Mouse (Mus musculus) hindbrain, embryonic 16.5 days (tissue): ENCODE data around the gene Snd1. TPM values are rescaled to one million over a fixed set of nuclear protein-coding genes. Genes with fewer than 3 reads are reported as not detected.

Experiments
- ATAC-seq: fragments of 200-750 bp; cut with Nextera tagmentation; 2 replicates; pipeline ENCODE4 v1.8.0; 2017; ENCODE audit warnings: moderate TSS enrichment, moderate library complexity
- H3K27ac ChIP-seq: fragments of 300-500 bp; sonication (generic); 2 replicates; pipeline ENCODE4 v1.5.1; 2014; ENCODE audit warnings: low read depth, mild to moderate bottlenecking, control low read depth, low read length, moderate library complexity
- H3K27me3 ChIP-seq: fragments of 300-500 bp; sonication (generic); replicated peaks from 2 replicates; pipeline ENCODE4 v1.6.1; 2014; ENCODE audit warnings: low read length; ENCODE audit not compliant: control insufficient read depth, insufficient read depth
- H3K36me3 ChIP-seq: fragments of 300-500 bp; sonication (generic); 2 replicates; pipeline ENCODE4 v1.6.1; 2014; ENCODE audit warnings: mild to moderate bottlenecking, low read length, moderate library complexity, mixed read lengths; ENCODE audit not compliant: control insufficient read depth, insufficient read depth
- H3K4me1 ChIP-seq: fragments of 300-500 bp; sonication (generic); 2 replicates; pipeline ENCODE4 v1.6.1; 2014; ENCODE audit warnings: low read depth, low read length; ENCODE audit not compliant: control insufficient read depth, insufficient read depth
- H3K4me2 ChIP-seq: fragments of 300-500 bp; sonication (generic); 2 replicates; pipeline ENCODE4 v1.6.1; 2014; ENCODE audit warnings: mild to moderate bottlenecking, low read length, control low read depth, moderate library complexity
- H3K4me3 ChIP-seq: fragments of 300-500 bp; sonication (generic); 2 replicates; pipeline ENCODE4 v1.5.1; 2014; ENCODE audit warnings: mild to moderate bottlenecking, low read length, control low read depth, moderate library complexity
- H3K9ac ChIP-seq: fragments of 300-500 bp; sonication (generic); 2 replicates; pipeline ENCODE4 v1.6.1; 2014; ENCODE audit warnings: low read depth, mild to moderate bottlenecking, control low read depth, low read length, moderate library complexity
- H3K9me3 ChIP-seq: fragments of 300-500 bp; sonication (generic); 2 replicates; pipeline ENCODE4 v1.6.1; 2014; ENCODE audit warnings: mild to moderate bottlenecking, low read length, moderate library complexity; ENCODE audit not compliant: control insufficient read depth
- WGBS: fragments of 180-500 bp; shearing (Covaris S2); extraction: QIAGEN DNeasy Blood & Tissue Kit; methylation state at CpG from one replicate; pipeline ENCODE4 v1.1.7; 2014; 5-methylcytosine and 5-hydroxymethylcytosine counted together
- polyA plus RNA-seq: library from polyadenylated mRNA; unstranded; fragments of >200 nt; fragmentation: Nextera tagmentation; extraction: Ambion mirVana; gene quantifications from 2 replicates; pipeline ENCODE4 v1.2.1, GENCODE M21; 2015

Gene Snd1
- polyA plus RNA-seq, 1 experiment from 2014 or later, result 69.7 TPM

GRCm38 (mm10) chr6:28645231-28645630 is 170.3 kb downstream of the Snd1 start:
- no peak overlapping the region for H3K27ac ChIP-seq
- no peaks in the 10 kb centered on the region for H3K27me3 ChIP-seq
- no peaks in the 10 kb centered on the region for H3K36me3 ChIP-seq
- no peak overlapping the region for H3K4me3 ChIP-seq
- no peak for ATAC-seq
- H3K9me3 ChIP-seq, result no peaks in the 10 kb centered on the region
- no peak overlapping the region for H3K4me2 ChIP-seq
- peaks cover 5% of the 10 kb centered on the region; the same call in 1 of the 2 replicates for H3K4me1 ChIP-seq
- no peak overlapping the region for H3K9ac ChIP-seq

GRCm38 (mm10) chr6:28656511-28656910 is 181.6 kb downstream of the Snd1 start:
- Histone ChIP-seq H3K27ac (no peak overlapping the region), H3K9ac (no peak overlapping the region), H3K27me3 (no peaks in the 10 kb centered on the region), H3K9me3 (no peaks in the 10 kb centered on the region), H3K4me2 (no peak overlapping the region), H3K4me1 (peaks cover 5% of the 10 kb centered on the region), H3K36me3 (no peaks in the 10 kb centered on the region), H3K4me3 (no peak overlapping the region)
- ATAC-seq, result no peak
- WGBS, result 89% methylated on average over 5 of the region's 5 CpGs

- H3K4me3 ChIP-seq, result no peak overlapping the region
- H3K27me3 ChIP-seq, result no peaks in the 10 kb centered on the region
- no peak for ATAC-seq
- H3K9ac ChIP-seq, result no peak overlapping the region
- WGBS, result 80% methylated on average over 3 of the region's 3 CpGs
- no peak overlapping the region for H3K27ac ChIP-seq
- H3K4me1 ChIP-seq, result peaks cover 5% of the 10 kb centered on the region
- H3K9me3 ChIP-seq, result no peaks in the 10 kb centered on the region
- no peaks in the 10 kb centered on the region for H3K36me3 ChIP-seq
- no peak overlapping the region for H3K4me2 ChIP-seq
Observed at GRCm38 (mm10) chr6:28663004-28663403, 188.1 kb downstream of the Snd1 start.

- Histone ChIP-seq H3K9me3 (no peaks in the 10 kb centered on the region), H3K4me2 (no peak overlapping the region), H3K9ac (no peak overlapping the region), H3K4me3 (no peak overlapping the region), H3K27ac (no peak overlapping the region), H3K36me3 (no peaks in the 10 kb centered on the region), H3K4me1 (peaks cover 5% of the 10 kb centered on the region), H3K27me3 (no peaks in the 10 kb centered on the region)
- 84% methylated on average over 5 of the region's 5 CpGs for WGBS
- ATAC-seq, result no peak
Observed at GRCm38 (mm10) chr6:28663670-28664069, 188.7 kb downstream of the Snd1 start.

- no peak overlapping the region for H3K9ac ChIP-seq
- no peaks in the 10 kb centered on the region for H3K27me3 ChIP-seq
- no peak overlapping the region for H3K4me3 ChIP-seq
- no peaks in the 10 kb centered on the region; the same call in 1 of the 2 replicates for H3K4me1 ChIP-seq
- H3K9me3 ChIP-seq, result no peaks in the 10 kb centered on the region
- no peak overlapping the region for H3K27ac ChIP-seq
- no peaks in the 10 kb centered on the region for H3K36me3 ChIP-seq
- no peak for ATAC-seq
- no peak overlapping the region for H3K4me2 ChIP-seq
- 64% methylated on average over 3 of the region's 3 CpGs for WGBS
Observed at GRCm38 (mm10) chr6:28664716-28665115, 189.8 kb downstream of the Snd1 start.

- Histone ChIP-seq H3K4me2 (no peak overlapping the region), H3K27me3 (no peaks in the 10 kb centered on the region), H3K9me3 (no peaks in the 10 kb centered on the region), H3K36me3 (no peaks in the 10 kb centered on the region), H3K4me1 (no peaks in the 10 kb centered on the region; the same call in 1 of the 2 replicates), H3K9ac (no peak overlapping the region), H3K4me3 (no peak overlapping the region), H3K27ac (no peak overlapping the region)
- no peak for ATAC-seq
- 93% methylated on average over 1 of the region's 1 CpGs for WGBS
Observed at GRCm38 (mm10) chr6:28667586-28667985, 192.6 kb downstream of the Snd1 start.

GRCm38 (mm10) chr6:28669251-28669650 is 194.3 kb downstream of the Snd1 start:
- 76% methylated on average over 5 of the region's 5 CpGs for WGBS

GRCm38 (mm10) chr6:28672388-28672787 is 197.4 kb downstream of the Snd1 start:
- Histone ChIP-seq H3K36me3 (no peaks in the 10 kb centered on the region), H3K9ac (no peak overlapping the region), H3K4me3 (no peak overlapping the region), H3K4me2 (no peak overlapping the region), H3K9me3 (no peaks in the 10 kb centered on the region), H3K4me1 (no peaks in the 10 kb centered on the region), H3K27me3 (no peaks in the 10 kb centered on the region), H3K27ac (no peak overlapping the region)
- 50% methylated on average over 1 of the region's 1 CpGs for WGBS
- no peak for ATAC-seq

More at GRCm38 (mm10) chr6:28669251-28669650, 194.3 kb downstream of the Snd1 start:
- Histone ChIP-seq H3K4me3 (no peak overlapping the region), H3K4me2 (no peak overlapping the region), H3K27me3 (no peaks in the 10 kb centered on the region), H3K27ac (no peak overlapping the region), H3K36me3 (no peaks in the 10 kb centered on the region), H3K9me3 (no peaks in the 10 kb centered on the region), H3K9ac (no peak overlapping the region), H3K4me1 (no peaks in the 10 kb centered on the region; the same call in 1 of the 2 replicates)
- no peak for ATAC-seq

- Histone ChIP-seq H3K27me3 (no peaks in the 10 kb centered on the region), H3K27ac (no peak overlapping the region), H3K4me1 (no peaks in the 10 kb centered on the region), H3K4me2 (no peak overlapping the region), H3K4me3 (no peak overlapping the region), H3K9me3 (no peaks in the 10 kb centered on the region), H3K9ac (no peak overlapping the region), H3K36me3 (no peaks in the 10 kb centered on the region)
- ATAC-seq, result no peak
- WGBS, result 100% methylated on average over 1 of the region's 1 CpGs
Observed at GRCm38 (mm10) chr6:28674686-28675085, 199.7 kb downstream of the Snd1 start.

GRCm38 (mm10) chr6:28678896-28679295 is 204.0 kb downstream of the Snd1 start:
- Histone ChIP-seq H3K9me3 (no peaks in the 10 kb centered on the region), H3K4me3 (no peak overlapping the region), H3K9ac (no peak overlapping the region), H3K27ac (no peak overlapping the region), H3K4me1 (no peaks in the 10 kb centered on the region), H3K27me3 (no peaks in the 10 kb centered on the region), H3K36me3 (no peaks in the 10 kb centered on the region), H3K4me2 (no peak overlapping the region)
- ATAC-seq, result no peak
- WGBS, result 81% methylated on average over 1 of the region's 1 CpGs
